Mouse (Mus musculus) 3T3-L1 (cell line): Measurements from ENCODE around the gene Pcolce.

Experiments
- DNase-seq: peaks from one replicate; pipeline ENCODE4 v3.0.0-alpha.2; 2015; ENCODE audit warnings: low read depth, low spot score

The Pcolce gene

GRCm38 (mm10) chr5:137613550-137613949 is at the start of gene Pcolce:
TSS of gene Pcolce (minus strand) at chr5:137613784.
- peak; percentile 98 for DNase-seq

- DNase-seq: no peak
Measured at GRCm38 (mm10) chr5:137663057-137663456, 49.5 kb upstream of the Pcolce start.

- DNase-seq: peak; percentile 98
Measured at GRCm38 (mm10) chr5:137660064-137660688, 46.6 kb upstream of the Pcolce start.

GRCm38 (mm10) chr5:137656977-137657376 is 43.4 kb upstream of the Pcolce start:
- DNase-seq: peak; percentile 96

- peak; percentile 74 for DNase-seq
Measured at GRCm38 (mm10) chr5:137654746-137655145, 41.2 kb upstream of the Pcolce start.

- no peak for DNase-seq
Measured at GRCm38 (mm10) chr5:137653366-137653765, 39.8 kb upstream of the Pcolce start.

- peak; percentile 96 for DNase-seq
Measured at GRCm38 (mm10) chr5:137652474-137652873, 38.9 kb upstream of the Pcolce start.

- no peak for DNase-seq
Measured at GRCm38 (mm10) chr5:137649669-137650571, 36.3 kb upstream of the Pcolce start.

- no peak for DNase-seq
Measured at GRCm38 (mm10) chr5:137649251-137649650, 35.7 kb upstream of the Pcolce start.

- DNase-seq: no peak
Measured at GRCm38 (mm10) chr5:137647827-137648601, 34.4 kb upstream of the Pcolce start.

GRCm38 (mm10) chr5:137645652-137646091 is 32.1 kb upstream of the Pcolce start, which contains the start of gene Irs3:
TSS of gene Irs3 (minus strand) at chr5:137645714.
- no peak for DNase-seq

- DNase-seq: no peak
Measured at GRCm38 (mm10) chr5:137645091-137645651, 31.6 kb upstream of the Pcolce start.

GRCm38 (mm10) chr5:137644484-137644883 is 30.9 kb upstream of the Pcolce start:
- no peak for DNase-seq

GRCm38 (mm10) chr5:137642886-137643285 is 29.3 kb upstream of the Pcolce start:
- no peak for DNase-seq

GRCm38 (mm10) chr5:137641054-137641453 is 27.5 kb upstream of the Pcolce start, which contains the start of gene Sap25:
TSS of gene Sap25 (plus strand) at chr5:137641334.
- DNase-seq: no peak

GRCm38 (mm10) chr5:137639472-137639871 is 25.9 kb upstream of the Pcolce start:
- DNase-seq: no peak

GRCm38 (mm10) chr5:137633397-137634084 is 20.0 kb upstream of the Pcolce start:
- DNase-seq: no peak

GRCm38 (mm10) chr5:137631591-137631990 is 18.0 kb upstream of the Pcolce start:
- DNase-seq: no peak

GRCm38 (mm10) chr5:137631171-137631570 is 17.6 kb upstream of the Pcolce start:
- DNase-seq: no peak

- DNase-seq: peak; percentile 56
Measured at GRCm38 (mm10) chr5:137630602-137631001, 17.0 kb upstream of the Pcolce start.
